Mouse (Mus musculus) limb, embryonic 10.5 days (tissue): ENCODE data around the gene Ankrd53. TPM values are rescaled to one million over a fixed set of nuclear protein-coding genes. Genes with fewer than 3 reads are reported as not detected.

Experiments used
- DNase-seq: peaks from one replicate; pipeline ENCODE4 v3.0.0-alpha.2; 2017; ENCODE audit warnings: low spot score
- H3K27ac ChIP-seq: fragments of 300-500 bp; sonication (generic); 2 replicates; pipeline ENCODE4 v1.5.1; 2016; ENCODE audit warnings: mild to moderate bottlenecking
- H3K27me3 ChIP-seq: fragments of 300-500 bp; sonication (generic); 2 replicates; pipeline ENCODE4 v1.6.1; 2016; ENCODE audit warnings: low read depth, mild to moderate bottlenecking; ENCODE audit not compliant: poor library complexity, severe bottlenecking
- H3K36me3 ChIP-seq: fragments of 300-500 bp; sonication (generic); 2 replicates; pipeline ENCODE4 v1.6.1; 2016; ENCODE audit warnings: mild to moderate bottlenecking, moderate library complexity
- H3K4me1 ChIP-seq: fragments of 300-500 bp; sonication (generic); 2 replicates; pipeline ENCODE4 v1.6.1; 2016
- H3K4me3 ChIP-seq: fragments of 300-500 bp; sonication (generic); 2 replicates; pipeline ENCODE4 v1.5.1; 2016; ENCODE audit warnings: mild to moderate bottlenecking, moderate library complexity
- H3K9me3 ChIP-seq: fragments of 300-500 bp; sonication (generic); replicated peaks from 2 replicates; pipeline ENCODE4 v1.6.1; 2016; ENCODE audit warnings: mild to moderate bottlenecking
- WGBS: fragments of 180-500 bp; shearing (Covaris S2); methylation state at CpG from one replicate; pipeline ENCODE4 v1.1.7; 2016; 5-methylcytosine and 5-hydroxymethylcytosine counted together
- polyA plus RNA-seq: library from polyadenylated mRNA; unstranded; fragments of >200 nt; fragmentation: Nextera tagmentation; extraction: Ambion mirVana; gene quantifications from 2 replicates; pipeline ENCODE4 v1.2.1, GENCODE M21; 2016

Gene Ankrd53
- polyA plus RNA-seq, 1 experiment from 2014 or later = 0.28 TPM

DNA sequence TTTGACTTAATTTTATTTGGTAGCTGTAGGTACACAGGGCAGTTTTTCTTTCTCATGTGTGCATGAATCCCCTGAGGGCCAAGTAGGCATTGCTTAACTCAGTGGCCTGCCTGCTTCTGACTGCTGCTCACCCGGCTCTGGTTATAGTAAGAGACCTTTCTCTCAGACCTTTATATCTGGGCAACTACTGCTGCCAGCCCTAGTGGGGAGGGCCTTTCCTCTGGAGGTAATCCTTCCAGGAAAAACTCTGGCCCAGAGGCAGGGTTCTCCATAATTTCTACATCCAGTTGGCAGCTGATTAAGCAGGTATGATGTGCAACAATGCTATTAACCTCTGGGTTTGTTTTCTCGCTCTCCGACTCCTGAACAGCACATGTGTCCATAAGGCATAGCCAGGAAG lies 40.4 kb downstream of the Ankrd53 start:
- Histone ChIP-seq H3K27me3 (no peaks in the 10 kb centered on the region), H3K36me3 (peaks cover 67% of the 10 kb centered on the region), H3K4me1 (no peaks in the 10 kb centered on the region), H3K27ac (no peak overlapping the region), H3K9me3 (no peaks in the 10 kb centered on the region), H3K4me3 (no peak overlapping the region)
- DNase-seq = no peak
- 97% methylated on average over 3 of the region's 3 CpGs for WGBS

- H3K27me3 ChIP-seq = no peaks in the 10 kb centered on the region
- DNase-seq = no peak
- H3K4me3 ChIP-seq = no peak overlapping the region
- no peak overlapping the region for H3K27ac ChIP-seq
- no peaks in the 10 kb centered on the region for H3K9me3 ChIP-seq
- H3K4me1 ChIP-seq = no peaks in the 10 kb centered on the region
- 94% methylated on average over 3 of the region's 3 CpGs for WGBS
- peaks cover 74% of the 10 kb centered on the region for H3K36me3 ChIP-seq
Measured at GRCm38 (mm10) chr6:83815801-83816200, 53.4 kb downstream of the Ankrd53 start.

Other genes with a start within 250 kb of the Ankrd53 start
- 0.43 and 1.3 TPM in 2 replicates for gene Actg2, start 226.4 kb upstream of the Ankrd53 start, polyA plus RNA-seq
- 13.0 and 16.5 TPM in 2 replicates for gene Stambp, start 189.9 kb upstream of the Ankrd53 start, polyA plus RNA-seq
- gene Clec4f, start 106.5 kb upstream of the Ankrd53 start, polyA plus RNA-seq = not detected in 2 replicates
- gene Cd207, start 84.8 kb upstream of the Ankrd53 start, polyA plus RNA-seq = not detected in 2 replicates
- gene Vax2, start 51.4 kb upstream of the Ankrd53 start, polyA plus RNA-seq = 6.3 and 10.7 TPM in 2 replicates
- not detected in 2 replicates for gene Atp6v1b1, start 19.7 kb upstream of the Ankrd53 start, polyA plus RNA-seq
- gene Tex261, start 13.2 kb downstream of the Ankrd53 start, polyA plus RNA-seq = 82.9 and 83.5 TPM in 2 replicates
- 16.9 and 23.6 TPM in 2 replicates for gene Nagk, start 32.3 kb downstream of the Ankrd53 start, polyA plus RNA-seq
- gene Paip2b, start 69.1 kb downstream of the Ankrd53 start, polyA plus RNA-seq = 17.6 and 20.8 TPM in 2 replicates
- 59.7 and 69.6 TPM in 2 replicates for gene Zfp638, start 104.5 kb downstream of the Ankrd53 start, polyA plus RNA-seq
- gene Dysf, start 245.9 kb downstream of the Ankrd53 start, polyA plus RNA-seq = 11.1 and 14.6 TPM in 2 replicates